Mouse (Mus musculus): ENCODE data around the gene Pdzd8.

The Pdzd8 gene

DNA sequence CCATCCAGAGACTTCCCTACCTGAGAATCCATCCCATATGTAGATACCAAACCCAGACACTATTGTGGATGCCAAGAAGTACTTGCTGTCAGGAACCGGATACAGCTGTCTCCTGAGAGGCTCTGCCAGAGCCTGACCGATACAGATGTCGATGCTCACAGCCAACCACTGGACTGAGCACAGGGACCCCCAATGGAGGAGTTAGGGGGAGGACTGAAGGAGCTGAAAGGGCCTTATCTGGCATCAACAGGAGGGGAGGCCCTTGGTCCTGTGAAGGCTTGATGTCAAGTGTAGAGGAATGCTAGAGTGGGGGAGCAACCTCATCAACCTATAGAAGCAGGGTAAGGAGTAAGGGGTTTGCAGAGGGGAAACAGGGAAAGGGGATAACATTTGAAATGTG, 7.2 kb upstream of the Pdzd8 start:
- no peak for DNase-seq (ENCODE audit: low spot score)

DNA sequence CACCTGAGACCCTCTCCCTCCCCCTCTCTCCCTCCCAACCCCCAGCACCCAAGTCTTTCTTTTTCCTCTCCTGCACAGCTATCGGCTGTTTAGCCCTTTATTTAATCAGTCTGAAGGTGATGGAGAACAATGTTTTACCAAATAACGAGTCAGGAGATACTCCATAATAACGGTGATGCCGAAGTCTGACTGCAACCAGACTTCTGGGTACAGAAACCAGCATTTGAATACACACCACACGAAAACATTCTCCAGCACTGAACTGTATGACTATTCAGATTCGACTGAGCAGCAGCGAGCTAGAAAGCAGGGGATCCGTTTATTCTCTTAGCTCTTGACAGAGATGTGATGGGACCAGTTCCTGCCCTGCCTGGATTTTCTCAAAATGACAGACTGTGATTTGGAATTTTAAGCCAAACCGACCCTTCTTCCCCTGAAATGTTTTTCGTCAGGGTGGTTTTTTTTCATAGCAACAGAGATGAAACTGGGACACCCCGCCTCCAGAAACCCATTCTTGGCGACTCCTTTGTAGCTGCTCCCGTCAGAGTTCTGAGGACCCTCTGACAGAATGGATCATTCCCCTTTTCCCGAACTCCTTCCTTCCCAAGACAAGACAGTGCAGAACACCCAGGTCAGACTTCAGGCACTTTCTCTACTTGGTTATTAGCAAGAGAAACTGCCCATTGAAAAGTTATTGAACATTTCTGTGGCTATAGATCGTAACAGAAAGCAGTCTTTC, 5.7 kb upstream of the Pdzd8 start:
- no peak for DNase-seq (ENCODE audit: low spot score)

DNA sequence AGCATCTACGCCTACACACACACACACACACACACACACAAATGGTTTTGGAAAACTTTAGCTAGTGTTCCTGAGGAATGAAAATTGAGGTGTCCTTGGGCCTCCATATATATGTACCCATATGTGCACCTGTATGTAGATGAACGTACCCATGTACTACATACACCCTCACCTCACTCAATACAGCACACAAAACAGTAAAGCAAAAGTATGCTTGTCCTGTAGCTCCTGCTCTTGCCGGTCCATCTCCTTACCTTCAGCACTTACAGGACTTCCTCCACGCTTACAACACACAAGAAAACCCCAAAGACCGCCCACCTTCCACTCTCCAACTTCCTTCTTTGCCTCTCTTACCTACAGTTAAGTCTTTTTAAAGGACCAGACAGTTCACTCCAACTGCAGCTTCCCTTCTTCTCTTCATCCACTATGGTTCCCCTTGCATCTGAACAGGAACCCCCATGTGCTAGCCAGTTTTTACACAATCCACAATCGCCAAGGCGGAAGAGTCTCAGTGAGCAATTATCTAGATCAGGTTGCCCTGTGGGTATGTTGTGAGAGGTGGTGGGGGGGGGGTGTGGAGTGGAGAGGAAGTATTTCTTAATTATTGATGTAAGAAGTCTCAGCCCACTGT, 4.8 kb upstream of the Pdzd8 start:
- DNase-seq (ENCODE audit: low spot score), result peak; percentile 18

DNA sequence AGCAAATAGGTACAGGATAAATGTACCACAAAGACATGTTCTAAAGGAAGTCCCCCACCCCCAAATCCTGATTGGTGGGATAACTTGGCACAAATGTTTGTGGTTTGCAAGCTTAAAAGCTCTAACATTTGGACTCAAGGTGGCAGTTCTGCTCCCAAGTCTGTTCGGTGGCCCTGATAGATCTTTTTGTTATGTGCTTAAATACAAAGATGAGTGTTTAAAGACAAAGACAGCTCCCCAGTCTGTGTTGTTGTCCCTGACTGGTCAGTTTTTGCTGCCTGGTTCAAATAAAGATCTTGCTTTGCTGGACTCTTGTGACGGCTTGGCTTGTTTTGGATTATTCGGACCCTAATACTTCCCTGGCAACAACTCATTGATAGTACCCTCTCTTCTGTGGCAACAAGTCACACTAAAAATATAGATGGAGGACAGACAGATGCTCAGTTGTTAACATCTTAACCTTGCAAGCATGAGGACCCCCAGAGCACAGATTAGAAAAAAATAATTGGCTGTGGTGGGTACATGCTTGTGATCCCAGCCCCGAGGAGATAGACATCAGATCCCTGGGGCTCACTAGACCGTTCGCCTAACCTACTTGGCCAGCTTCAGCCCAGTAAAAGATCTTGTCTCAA, 3.9 kb upstream of the Pdzd8 start:
- DNase-seq (ENCODE audit: low spot score), result no peak

DNA sequence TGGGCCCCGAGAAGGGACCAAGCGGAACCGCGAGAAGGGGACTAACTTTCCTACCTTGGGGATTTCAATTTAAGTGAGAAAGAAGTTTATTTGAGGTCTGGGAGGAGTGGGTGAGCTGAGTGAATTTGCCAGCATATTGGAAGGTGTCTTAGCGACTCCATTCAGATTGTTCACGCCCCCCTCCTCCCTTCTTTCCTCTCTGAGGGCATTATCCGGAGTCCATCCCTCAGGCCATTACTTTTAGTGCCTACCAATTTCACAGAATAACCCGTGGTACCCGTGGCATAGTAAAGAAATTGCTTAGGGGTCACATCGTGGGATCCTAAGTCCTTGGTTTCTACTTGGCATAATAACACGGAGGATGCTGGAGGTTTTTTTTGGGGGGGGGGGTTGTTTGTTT, 745 bp upstream of the Pdzd8 start:
- DNase-seq (ENCODE audit: low spot score), result no peak

DNA sequence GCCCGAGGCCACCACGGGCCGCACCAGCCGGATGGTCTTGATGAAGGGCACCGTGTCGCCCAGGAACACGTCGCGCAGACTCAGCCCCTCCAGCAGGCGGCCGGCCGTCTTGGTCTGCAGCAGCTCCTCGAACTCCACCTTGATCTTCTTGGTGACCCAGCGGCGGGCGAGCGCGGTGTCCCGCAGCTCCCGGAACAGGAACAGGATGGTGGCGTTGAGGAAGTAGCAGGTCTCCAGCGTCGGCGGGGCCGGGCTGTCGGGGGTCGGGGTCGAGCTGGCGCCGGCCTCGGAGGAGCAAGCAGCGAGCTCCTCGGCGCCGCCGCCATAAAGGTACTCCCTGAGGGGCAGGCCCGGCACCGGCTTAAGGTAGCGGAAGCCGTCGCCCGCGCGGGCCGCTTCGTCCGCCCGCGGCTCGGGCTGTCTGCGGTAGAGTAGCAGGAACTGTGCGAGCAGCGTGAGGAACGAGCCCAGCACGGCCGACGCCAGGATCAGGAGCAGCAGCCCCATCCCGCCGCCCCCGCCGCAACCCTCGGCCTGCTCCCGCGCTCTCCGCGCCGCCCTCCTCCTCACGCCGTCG, 411 bp downstream of the Pdzd8 start:
- peak; percentile 69 for DNase-seq (ENCODE audit: low spot score)

DNA sequence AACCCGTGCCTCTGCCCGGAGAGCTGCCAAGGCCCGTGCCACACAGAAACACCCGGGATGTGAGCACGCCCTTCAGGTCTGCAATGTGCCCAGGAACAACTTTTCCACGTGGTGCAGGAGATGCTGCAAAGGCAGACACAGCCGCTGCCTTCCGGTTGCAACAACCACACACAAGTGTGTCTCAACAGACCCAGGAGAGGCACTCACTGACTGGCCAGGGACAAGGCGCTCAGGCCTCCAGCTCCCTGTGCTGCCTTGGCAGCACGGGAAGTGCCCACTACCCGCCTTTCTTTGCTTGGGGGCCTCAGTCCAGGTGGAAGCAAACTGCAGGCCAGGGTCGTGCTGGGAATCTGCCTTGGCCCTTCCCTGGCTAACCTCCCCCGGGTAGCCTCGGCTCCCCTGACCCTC, 1.3 kb downstream of the Pdzd8 start:
- peak; percentile 42 for DNase-seq (ENCODE audit: low spot score)

DNA sequence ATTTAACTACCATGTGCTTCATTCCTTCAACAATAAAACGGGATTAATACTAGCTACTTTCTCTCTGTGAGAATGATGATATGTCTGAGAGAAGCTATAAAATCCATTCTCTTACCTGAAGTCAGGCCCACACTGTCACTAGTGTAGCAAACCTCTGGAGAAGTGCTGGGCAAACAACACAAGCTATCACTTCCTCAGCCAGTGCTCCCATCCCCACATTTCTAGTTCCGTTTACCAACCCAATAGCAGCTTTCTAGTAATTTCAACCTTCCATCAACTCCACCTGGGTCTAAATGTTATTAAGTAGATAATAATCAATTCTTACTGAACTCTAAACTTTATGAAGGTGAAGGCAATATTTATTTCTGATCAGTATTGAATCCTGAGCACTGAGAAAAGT, 2.6 kb downstream of the Pdzd8 start:
- no peak for DNase-seq (ENCODE audit: low spot score)

DNA sequence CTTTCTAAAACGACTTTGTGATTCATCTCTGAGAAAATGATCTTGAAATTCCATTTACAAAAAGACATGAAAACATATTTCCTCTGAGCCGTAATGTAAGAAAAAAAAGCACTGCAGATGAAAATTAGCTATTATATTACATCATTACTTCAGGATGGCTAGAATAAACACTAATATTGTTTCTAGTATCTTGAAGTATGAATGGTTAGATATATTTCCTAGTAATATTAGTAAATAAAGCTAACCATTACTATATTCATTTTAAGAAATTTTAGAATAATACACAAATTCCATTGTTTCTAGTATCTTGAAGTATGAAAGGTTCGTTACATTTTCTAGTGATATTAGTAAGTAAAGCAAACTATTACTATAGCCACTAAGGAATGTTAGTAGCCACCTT, 5.7 kb downstream of the Pdzd8 start:
- no peak for DNase-seq (ENCODE audit: low spot score)

DNA sequence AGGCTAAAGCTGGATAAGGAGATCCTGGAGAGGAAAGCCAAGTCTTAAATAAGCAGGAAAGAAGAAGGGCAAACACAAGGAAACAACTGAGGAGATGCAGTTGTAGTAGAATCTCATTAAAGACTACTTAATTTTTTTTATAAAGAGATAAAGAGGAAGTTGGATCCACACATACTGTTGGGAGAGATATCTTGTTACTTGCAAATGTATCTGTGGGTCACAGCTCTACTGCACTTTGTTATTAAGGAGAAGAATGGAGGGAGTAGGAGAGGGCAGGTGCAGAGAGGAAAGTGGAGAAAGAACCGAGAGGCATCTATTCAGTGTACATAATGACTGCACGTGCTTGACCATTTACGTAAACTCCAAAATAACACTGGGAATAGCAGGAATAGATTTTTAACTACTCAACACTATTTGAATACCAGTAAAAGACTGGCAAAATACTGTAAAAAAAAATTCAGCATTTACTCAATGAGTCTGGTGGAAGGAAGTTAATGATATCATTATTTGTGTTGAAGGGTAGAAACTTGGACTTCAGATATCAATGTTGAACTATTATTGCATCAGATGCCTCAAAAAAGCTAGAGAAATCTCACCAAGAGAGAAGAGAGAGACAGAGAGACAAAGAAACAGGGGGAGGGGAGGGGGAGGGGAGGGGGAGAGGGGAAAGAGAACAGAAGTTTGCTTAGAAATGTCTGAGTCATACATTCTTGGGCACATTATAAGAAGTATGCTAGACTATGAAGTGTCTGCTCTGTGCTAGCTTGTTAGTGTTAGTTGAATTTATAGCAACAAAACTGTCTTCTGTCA, 7.5 kb downstream of the Pdzd8 start:
- DNase-seq (ENCODE audit: low spot score), result no peak

DNA sequence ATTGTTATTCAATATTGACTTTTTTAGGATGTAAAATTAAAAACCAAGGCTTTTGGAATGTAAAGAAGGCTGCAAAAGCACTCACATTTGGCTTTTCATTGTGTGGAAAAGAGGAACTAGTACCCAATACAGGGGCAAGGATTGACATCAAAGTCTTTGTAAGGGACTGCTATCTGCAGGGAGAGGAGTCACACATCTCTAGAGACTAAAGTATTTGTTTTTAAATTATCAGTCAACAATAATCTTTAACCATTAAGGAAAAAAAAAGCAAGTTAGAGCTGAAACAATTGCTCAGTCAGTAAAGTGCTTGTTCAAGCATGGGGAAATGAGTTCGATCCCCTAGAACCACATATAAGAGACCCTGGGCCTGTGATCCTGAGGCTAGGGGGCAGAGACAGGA, 8.9 kb downstream of the Pdzd8 start:
- no peak for DNase-seq (ENCODE audit: low spot score)

DNA sequence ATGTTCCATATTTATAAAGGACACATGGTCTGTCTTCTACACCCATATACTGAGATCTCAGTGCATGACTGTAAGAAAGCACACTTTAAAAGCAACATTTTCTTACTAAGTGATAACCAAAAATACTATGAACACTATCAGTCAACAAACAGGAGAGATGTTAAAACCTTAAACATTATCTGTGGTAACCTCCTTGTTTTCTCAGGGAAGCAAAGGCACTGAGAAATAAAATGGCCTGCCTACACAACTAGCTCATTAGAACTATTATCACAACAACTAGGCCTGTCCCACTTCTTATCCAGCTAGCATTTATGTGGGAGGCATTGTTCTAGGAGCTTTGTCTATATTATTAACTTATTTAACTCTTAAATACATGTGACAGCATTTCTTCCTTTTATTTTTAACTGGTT, 14.8 kb downstream of the Pdzd8 start:
- DNase-seq (ENCODE audit: low spot score), result no peak

DNA sequence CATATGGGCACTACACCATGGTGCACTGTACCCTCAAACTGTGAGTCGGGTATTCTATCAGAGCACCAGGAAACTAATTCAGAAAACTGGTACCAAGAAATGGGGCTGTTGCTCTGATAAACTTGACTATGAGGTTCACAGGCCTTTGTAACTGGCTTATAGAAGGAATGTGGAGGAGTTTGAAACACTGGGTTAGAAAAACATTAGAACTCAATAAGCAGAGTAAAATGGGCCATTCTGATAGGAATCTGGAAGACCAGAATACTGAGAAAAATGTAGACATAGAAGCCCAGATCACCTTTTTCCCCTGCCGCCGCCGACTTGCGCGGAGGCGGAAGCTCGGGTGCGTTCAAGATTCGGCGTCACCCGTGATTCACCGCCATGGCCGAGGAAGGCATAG, 23.6 kb downstream of the Pdzd8 start, which contains the start of gene Rps12-ps3:
TSS of gene Rps12-ps3 (plus strand) at position 301 of the 400 bp plus-strand sequence.
- no peak for DNase-seq (ENCODE audit: low spot score)

DNA sequence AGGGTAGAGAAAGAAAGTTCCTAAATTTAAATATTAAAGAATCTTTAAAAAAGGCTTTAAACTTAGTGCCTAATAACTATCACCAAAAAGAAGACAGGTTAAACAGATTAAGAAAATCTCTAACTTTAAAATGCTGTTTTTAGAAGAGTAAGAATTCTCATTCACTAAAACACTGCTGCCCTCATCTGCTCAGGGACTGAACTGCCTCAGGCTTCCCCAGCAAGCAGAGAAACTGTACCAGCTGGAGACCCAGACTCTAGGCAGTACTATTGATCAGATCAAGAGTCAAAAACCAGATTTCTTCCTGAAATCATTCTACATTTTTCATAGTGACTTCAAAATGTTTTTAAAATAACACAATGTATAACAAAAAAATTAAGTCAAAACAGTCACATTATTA, 29.0 kb downstream of the Pdzd8 start:
- no peak for DNase-seq (ENCODE audit: low spot score)

DNA sequence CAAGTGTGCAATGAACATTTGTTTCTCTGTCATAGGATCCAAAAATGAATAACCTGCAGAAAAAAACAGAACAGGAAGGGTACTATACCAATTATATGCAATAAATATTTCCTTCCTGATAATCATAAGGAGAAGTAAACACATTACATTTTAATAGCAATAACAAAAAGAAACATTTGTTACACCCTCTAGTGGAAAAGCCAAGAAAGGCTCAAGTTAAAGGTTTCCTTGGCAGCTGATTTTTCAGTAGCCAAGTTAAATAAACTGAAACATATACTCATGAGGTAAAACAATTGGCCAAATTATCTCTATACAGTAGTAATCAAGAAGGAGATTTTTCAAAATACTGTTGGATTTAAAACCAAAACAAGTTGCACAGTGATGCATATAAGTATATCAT, 30.3 kb downstream of the Pdzd8 start:
- no peak for DNase-seq (ENCODE audit: low spot score)

DNA sequence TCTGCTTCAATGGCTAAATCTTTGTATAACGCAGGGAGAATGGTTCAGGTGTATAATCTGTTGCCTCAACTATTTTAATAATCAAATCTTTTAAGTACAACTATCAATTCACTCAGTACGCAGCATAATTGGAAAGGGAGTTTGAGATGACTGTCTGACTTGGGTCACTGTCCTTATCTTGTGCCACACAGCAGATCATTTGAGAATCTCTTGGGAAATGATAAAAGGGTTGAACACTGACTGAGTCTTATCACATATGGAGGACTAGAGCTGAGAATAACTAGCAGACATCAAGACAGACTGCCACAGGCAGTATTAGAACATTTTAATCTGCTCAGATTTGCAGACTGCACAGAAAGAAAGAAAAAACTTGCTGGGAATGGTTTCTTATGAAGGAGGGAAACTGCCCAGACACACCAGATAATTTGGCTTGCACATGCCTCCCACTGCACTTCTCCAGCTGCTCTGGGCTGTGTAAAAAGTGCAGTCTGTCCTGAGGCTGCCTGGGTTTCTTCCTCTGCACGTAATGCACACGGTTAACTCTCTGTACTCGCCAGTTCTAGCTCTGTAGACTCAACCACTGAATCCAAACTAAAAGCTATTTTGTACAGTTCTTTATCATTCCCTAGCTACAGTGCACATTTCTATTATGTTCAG, 53.3 kb downstream of the Pdzd8 start:
- no peak for DNase-seq (ENCODE audit: low spot score)

DNA sequence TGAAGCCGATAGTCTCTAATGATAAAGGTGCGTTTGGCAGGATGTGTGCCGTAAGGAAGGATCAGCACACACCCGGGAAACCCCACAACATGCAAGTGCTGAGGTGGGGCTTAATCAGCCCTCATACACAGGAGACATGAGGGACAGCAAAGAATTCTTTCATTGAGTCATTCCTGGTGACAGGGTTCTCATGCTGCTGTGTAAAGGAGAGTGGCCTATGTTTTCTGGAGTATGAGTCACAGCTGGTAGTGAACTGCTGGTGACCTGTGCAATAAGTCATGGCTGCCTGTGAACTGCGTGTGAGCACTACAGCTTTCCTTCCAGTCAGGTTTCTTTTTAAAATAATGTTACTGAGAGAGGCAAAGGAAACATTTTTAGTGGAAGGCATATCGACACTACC, 55.8 kb downstream of the Pdzd8 start:
- DNase-seq (ENCODE audit: low spot score), result no peak

DNA sequence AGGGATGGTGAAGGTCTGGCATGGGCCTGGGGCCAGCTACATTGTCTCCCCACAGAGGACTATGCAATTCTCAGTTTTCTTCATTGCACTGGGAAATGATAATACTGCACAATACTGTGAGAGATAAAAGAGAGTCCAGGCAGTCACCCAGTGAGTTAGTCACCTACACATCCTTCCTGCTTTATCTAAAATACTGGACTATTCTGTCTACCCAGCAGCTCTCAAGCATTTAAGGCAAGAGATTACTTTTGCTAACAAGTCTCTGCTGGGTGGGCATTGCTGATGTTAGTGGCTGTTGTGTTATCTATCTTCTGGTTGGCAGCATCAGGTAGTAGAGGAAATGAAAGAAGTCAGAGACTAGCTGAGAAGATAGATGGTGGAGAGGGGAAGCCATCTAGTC, 56.5 kb downstream of the Pdzd8 start:
- DNase-seq (ENCODE audit: low spot score), result no peak

DNA sequence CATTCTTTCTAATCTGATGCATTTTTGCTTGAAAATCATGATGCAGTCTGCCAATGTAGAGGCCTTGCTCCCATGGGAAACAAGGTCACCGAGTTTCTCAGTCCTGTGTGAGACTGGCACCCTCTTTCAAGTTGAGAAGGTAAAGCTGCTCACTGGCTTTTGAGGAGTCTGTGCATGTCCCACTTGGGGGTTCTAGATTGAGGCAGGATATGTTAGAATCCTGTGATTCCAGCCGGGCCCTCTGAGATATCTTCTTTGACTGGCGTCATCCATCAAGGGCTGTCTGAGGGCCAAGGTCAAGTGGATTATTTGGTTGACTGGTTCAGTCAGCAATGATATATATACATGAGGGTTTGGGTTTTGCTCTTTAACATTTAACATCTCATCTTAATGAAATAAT, 63.6 kb downstream of the Pdzd8 start:
- DNase-seq (ENCODE audit: low spot score), result no peak

DNA sequence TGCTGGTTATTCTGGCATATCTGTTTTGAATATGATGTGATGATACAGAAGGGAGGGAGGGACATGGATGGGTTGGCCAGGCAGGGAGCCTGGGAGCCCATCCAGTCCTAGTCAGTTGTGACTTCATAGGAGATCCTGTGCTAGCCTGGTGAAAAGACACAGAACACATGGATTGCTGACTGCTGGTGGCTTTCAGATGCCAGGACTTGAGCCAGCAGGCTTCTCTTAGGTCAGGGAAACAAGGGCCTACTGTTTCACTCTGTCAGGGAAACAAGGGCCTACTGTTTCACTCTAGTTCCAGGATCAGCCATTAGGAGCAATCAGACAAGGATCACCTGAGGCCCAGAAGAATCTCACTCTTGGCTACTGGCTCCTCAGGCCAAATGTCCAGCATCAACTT, 64.7 kb downstream of the Pdzd8 start:
- DNase-seq (ENCODE audit: low spot score), result no peak

DNA sequence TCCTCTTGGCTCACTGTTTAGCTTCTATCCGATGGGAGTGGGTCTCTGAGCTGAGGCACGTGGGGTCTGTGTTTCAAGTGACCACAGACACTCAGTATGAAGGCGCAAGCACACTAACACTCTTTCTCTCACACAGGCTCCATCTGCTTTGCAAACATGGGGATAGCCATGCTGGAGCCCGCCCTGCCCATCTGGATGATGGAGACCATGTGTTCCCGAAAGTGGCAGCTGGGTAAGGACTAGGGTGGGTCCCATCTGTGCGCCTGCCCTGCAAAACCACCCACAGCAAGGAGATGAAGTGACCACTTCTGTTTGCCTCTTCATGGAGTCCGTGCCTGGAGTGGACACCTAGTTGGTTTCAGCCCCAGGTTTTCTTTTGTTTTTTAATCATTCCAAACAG, 69.2 kb downstream of the Pdzd8 start:
- DNase-seq (ENCODE audit: low spot score), result no peak

DNA sequence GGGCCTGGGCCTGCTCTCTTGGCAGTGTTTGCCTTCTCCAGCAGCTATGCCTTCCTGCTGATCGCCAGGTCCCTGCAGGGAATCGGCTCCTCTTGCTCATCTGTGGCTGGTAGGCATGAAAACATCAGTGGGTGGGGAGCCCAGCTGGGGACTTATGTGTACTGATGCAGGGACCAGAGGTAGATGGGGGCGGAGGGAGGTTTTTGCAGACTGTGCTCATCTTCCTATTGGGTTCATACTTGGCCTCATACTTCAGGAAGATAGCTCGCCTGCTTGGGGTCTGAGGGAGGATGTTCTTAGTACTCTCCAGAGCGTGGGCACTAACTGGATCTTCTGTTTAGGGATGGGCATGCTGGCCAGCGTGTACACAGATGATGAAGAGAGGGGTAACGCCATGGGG, 72.4 kb downstream of the Pdzd8 start:
- DNase-seq (ENCODE audit: low spot score), result no peak
